Mouse (Mus musculus): ENCODE measurements around the gene Foxp1.

- TF ChIP-seq POLR2A (IDR thresholded peaks at IDR 0.05; ENCODE audit: insufficient read length, low read depth) (no peak), USF1 (IDR thresholded peaks at IDR 0.05; ENCODE audit: low read depth) (no peak), POLR2AphosphoS2 (IDR thresholded peaks at IDR 0.05; ENCODE audit: insufficient read length, low read depth) (no peak), TCF12 (IDR thresholded peaks at IDR 0.05; ENCODE audit: insufficient read depth, poor library complexity, severe bottlenecking) (no peak), CEBPB (IDR thresholded peaks at IDR 0.05; ENCODE audit: insufficient read depth, poor library complexity, severe bottlenecking) (peak; percentile 51; the same call in 1 of the 2 replicates)
These were observed 323.2 kb downstream of the Foxp1 start for GRCm38 (mm10) chr6:99199277-99199676.
